Mouse (Mus musculus) neural tube, embryonic 11.5 days (tissue): Measurements from ENCODE around the gene a. TPM values are rescaled to one million over a fixed set of nuclear protein-coding genes. Genes with fewer than 3 reads are reported as not detected.
"Not testable (repeated sequence)": the region's sequence is repeated elsewhere in the genome, so short reads cannot be mapped to it uniquely, and the experiment has no call there.

ENCODE experiments used
- ATAC-seq: fragments of 200-750 bp; cut with Nextera tagmentation; 2 replicates; pipeline ENCODE4 v1.8.0; 2017; ENCODE audit warnings: moderate number of reproducible peaks, mild to moderate bottlenecking, moderate TSS enrichment, moderate library complexity; ENCODE audit not compliant: insufficient read depth, low FRiP score, low TSS enrichment
- DNase-seq: peaks from one replicate; pipeline ENCODE4 v3.0.0-alpha.2; 2015; ENCODE audit warnings: low spot score
- H3K27ac ChIP-seq: fragments of 300-500 bp; sonication (generic); 2 replicates; pipeline ENCODE4 v1.5.1; 2014; ENCODE audit warnings: low read depth, mild to moderate bottlenecking, low read length
- H3K27me3 ChIP-seq: fragments of 300-500 bp; sonication (generic); 2 replicates; pipeline ENCODE4 v1.6.1; 2014; ENCODE audit warnings: mild to moderate bottlenecking, low read length, mixed read lengths; ENCODE audit not compliant: control insufficient read depth, insufficient read depth
- H3K36me3 ChIP-seq: fragments of 300-500 bp; sonication (generic); 2 replicates; pipeline ENCODE4 v1.6.1; 2014; ENCODE audit warnings: mild to moderate bottlenecking, low read length, moderate library complexity, mixed read lengths; ENCODE audit not compliant: control insufficient read depth, insufficient read depth
- H3K4me1 ChIP-seq: fragments of 300-500 bp; sonication (generic); 2 replicates; pipeline ENCODE4 v1.6.1; 2014; ENCODE audit warnings: low read length, mixed read lengths; ENCODE audit not compliant: control insufficient read depth, insufficient read depth
- H3K4me2 ChIP-seq: fragments of 300-500 bp; sonication (generic); 2 replicates; pipeline ENCODE4 v1.6.1; 2014; ENCODE audit warnings: low read depth, mild to moderate bottlenecking, moderate library complexity
- H3K4me3 ChIP-seq: fragments of 300-500 bp; sonication (generic); 2 replicates; pipeline ENCODE4 v1.5.1; 2014; ENCODE audit warnings: low read depth, low read length
- H3K9ac ChIP-seq: fragments of 300-500 bp; sonication (generic); 2 replicates; pipeline ENCODE4 v1.6.1; 2014; ENCODE audit warnings: mild to moderate bottlenecking, low read length
- H3K9me3 ChIP-seq: fragments of 300-500 bp; sonication (generic); 2 replicates; pipeline ENCODE4 v1.6.1; 2016; ENCODE audit warnings: low read length; ENCODE audit not compliant: control insufficient read depth
- WGBS: fragments of 180-500 bp; shearing (Covaris S2); extraction: QIAGEN DNeasy Blood & Tissue Kit; methylation state at CpG from one replicate; pipeline ENCODE4 v1.1.7; 2014; 5-methylcytosine and 5-hydroxymethylcytosine counted together
- polyA plus RNA-seq: library from polyadenylated mRNA; unstranded; fragments of >200 nt; fragmentation: Nextera tagmentation; extraction: Ambion mirVana; gene quantifications from 2 replicates; pipeline ENCODE4 v1.2.1, GENCODE M21; 2014

a gene
- polyA plus RNA-seq, 1 experiment from 2014 or later = 1.2 TPM

- Histone ChIP-seq H3K4me3 (no peak overlapping the region), H3K27me3 (no peaks in the 10 kb centered on the region), H3K9ac (no peak overlapping the region), H3K4me2 (no peak overlapping the region), H3K27ac (no peak overlapping the region), H3K4me1 (no peaks in the 10 kb centered on the region), H3K36me3 (no peaks in the 10 kb centered on the region), H3K9me3 (no peaks in the 10 kb centered on the region)
- ATAC-seq (no peak), DNase-seq (no peak)
- WGBS = 74% methylated on average over 12 of the region's 12 CpGs
These were observed 124.8 kb downstream of the a start for GRCm38 (mm10) chr2:154915922-154916541.

GRCm38 (mm10) chr2:154916547-154916946 is 125.3 kb downstream of the a start:
- no peak for ATAC-seq
- DNase-seq = peak; percentile 28
- Histone ChIP-seq H3K27ac (no peak overlapping the region), H3K9ac (no peak overlapping the region), H3K4me3 (no peak overlapping the region), H3K27me3 (no peaks in the 10 kb centered on the region), H3K4me1 (no peaks in the 10 kb centered on the region), H3K9me3 (no peaks in the 10 kb centered on the region), H3K36me3 (no peaks in the 10 kb centered on the region), H3K4me2 (no peak overlapping the region)
- WGBS = 19% methylated on average over 2 of the region's 2 CpGs

GRCm38 (mm10) chr2:154917866-154918641 is 126.9 kb downstream of the a start:
- ATAC-seq (no peak), DNase-seq (no peak)
- no peaks in the 10 kb centered on the region for H3K27me3 ChIP-seq
- 86% methylated on average over 13 of the region's 13 CpGs for WGBS
- no peak overlapping the region for H3K9ac ChIP-seq
- no peak overlapping the region for H3K4me3 ChIP-seq
- no peaks in the 10 kb centered on the region for H3K36me3 ChIP-seq
- no peaks in the 10 kb centered on the region for H3K9me3 ChIP-seq
- H3K4me2 ChIP-seq = no peak overlapping the region
- H3K4me1 ChIP-seq = no peaks in the 10 kb centered on the region
- H3K27ac ChIP-seq = no peak overlapping the region

- Histone ChIP-seq H3K27me3 (no peaks in the 10 kb centered on the region), H3K4me1 (no peaks in the 10 kb centered on the region), H3K9ac (no peak overlapping the region), H3K27ac (no peak overlapping the region), H3K4me3 (no peak overlapping the region), H3K9me3 (no peaks in the 10 kb centered on the region), H3K4me2 (no peak overlapping the region), H3K36me3 (no peaks in the 10 kb centered on the region)
- no peak for ATAC-seq
- no peak for DNase-seq
- 80% methylated on average over 7 of the region's 7 CpGs for WGBS
These were observed 129.7 kb downstream of the a start for GRCm38 (mm10) chr2:154920896-154921295.

GRCm38 (mm10) chr2:154922134-154922533 is 130.9 kb downstream of the a start:
- H3K4me3 ChIP-seq, H3K9ac ChIP-seq, H3K36me3 ChIP-seq, H3K27me3 ChIP-seq, ATAC-seq, H3K9me3 ChIP-seq, DNase-seq, H3K4me1 ChIP-seq, H3K27ac ChIP-seq, H3K4me2 ChIP-seq: not testable (repeated sequence)
- WGBS = no CpG with 5 or more reads among the region's 4 CpGs

GRCm38 (mm10) chr2:154925411-154926031 is 134.3 kb downstream of the a start:
- H3K27ac ChIP-seq = no peak overlapping the region
- no peak for ATAC-seq
- no peak overlapping the region for H3K4me2 ChIP-seq
- H3K36me3 ChIP-seq = no peaks in the 10 kb centered on the region
- no peaks in the 10 kb centered on the region for H3K9me3 ChIP-seq
- DNase-seq = no peak
- no peaks in the 10 kb centered on the region for H3K4me1 ChIP-seq
- no peak overlapping the region for H3K9ac ChIP-seq
- no peak overlapping the region for H3K4me3 ChIP-seq
- WGBS = 48% methylated on average over 7 of the region's 7 CpGs
- H3K27me3 ChIP-seq = no peaks in the 10 kb centered on the region

- H3K27ac ChIP-seq = no peak overlapping the region
- no peak overlapping the region for H3K4me2 ChIP-seq
- no peaks in the 10 kb centered on the region for H3K27me3 ChIP-seq
- DNase-seq (no peak), ATAC-seq (no peak)
- H3K36me3 ChIP-seq = no peaks in the 10 kb centered on the region
- H3K9me3 ChIP-seq = no peaks in the 10 kb centered on the region
- no peak overlapping the region for H3K4me3 ChIP-seq
- no peaks in the 10 kb centered on the region for H3K4me1 ChIP-seq
- WGBS = 62% methylated on average over 6 of the region's 6 CpGs
- no peak overlapping the region for H3K9ac ChIP-seq
These were observed 135.6 kb downstream of the a start for GRCm38 (mm10) chr2:154926843-154927242.

GRCm38 (mm10) chr2:154928298-154928697 is 137.1 kb downstream of the a start:
- no peak overlapping the region for H3K27ac ChIP-seq

GRCm38 (mm10) chr2:154933884-154934283 is 142.7 kb downstream of the a start:
- H3K9me3 ChIP-seq = no peaks in the 10 kb centered on the region
- H3K4me3 ChIP-seq = no peak overlapping the region
- DNase-seq = no peak
- no peaks in the 10 kb centered on the region for H3K36me3 ChIP-seq
- H3K27ac ChIP-seq = no peak overlapping the region
- H3K4me1 ChIP-seq = no peaks in the 10 kb centered on the region
- H3K4me2 ChIP-seq = no peak overlapping the region
- ATAC-seq = no peak
- no peak overlapping the region for H3K9ac ChIP-seq
- H3K27me3 ChIP-seq = no peaks in the 10 kb centered on the region
- 76% methylated on average over 4 of the region's 4 CpGs for WGBS

More at GRCm38 (mm10) chr2:154928298-154928697, 137.1 kb downstream of the a start:
- Histone ChIP-seq H3K36me3 (no peaks in the 10 kb centered on the region), H3K9ac (no peak overlapping the region), H3K4me1 (no peaks in the 10 kb centered on the region), H3K9me3 (no peaks in the 10 kb centered on the region), H3K27me3 (no peaks in the 10 kb centered on the region), H3K4me3 (no peak overlapping the region), H3K4me2 (no peak overlapping the region)
- DNase-seq = no peak
- 32% methylated on average over 2 of the region's 2 CpGs for WGBS
- no peak for ATAC-seq
